Mouse (Mus musculus): ENCODE data around the gene S100a14. TPM values are rescaled to one million over a fixed set of nuclear protein-coding genes. Genes with fewer than 3 reads are reported as not detected.

Gene S100a14
- polyA plus RNA-seq, 1 experiment from 2014 or later: 7.3 TPM

DNA sequence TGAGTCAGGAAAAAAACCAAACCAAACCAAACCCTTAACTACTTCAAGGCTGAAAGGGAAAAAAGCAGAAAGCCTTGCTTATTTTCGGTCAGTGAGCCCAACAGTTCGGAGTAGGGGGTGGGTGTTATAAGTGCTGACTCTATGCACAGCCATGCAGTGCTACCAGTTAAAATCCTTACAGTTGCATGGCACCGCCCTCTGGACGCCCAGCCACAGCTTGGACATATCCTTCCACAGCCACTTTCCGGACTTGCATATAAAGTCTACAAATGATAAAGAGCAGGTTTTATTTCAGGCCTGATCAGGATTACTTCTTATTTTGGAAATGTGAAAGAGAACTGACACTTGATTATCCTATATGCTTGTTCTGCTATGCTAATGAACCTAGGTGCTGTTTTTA, 21.4 kb upstream of the S100a14 start:
- H3K36me3 ChIP-seq (ENCODE audit: control insufficient read depth, insufficient read depth): peaks cover 36% of the 10 kb centered on the region
- no peak for ATAC-seq (replicated peaks; ENCODE audit: extremely low read depth, insufficient read depth, low FRiP score)
- H3K4me2 ChIP-seq (ENCODE audit: low read depth, low read length): no peak overlapping the region
- H3K4me3 ChIP-seq (ENCODE audit: low read length): no peak overlapping the region
- H3K9me3 ChIP-seq (replicated peaks; ENCODE audit: control insufficient read depth, low read length): no peaks in the 10 kb centered on the region
- no peaks in the 10 kb centered on the region for H3K27me3 ChIP-seq (ENCODE audit: control insufficient read depth, insufficient read depth, low read length)
- H3K27ac ChIP-seq (ENCODE audit: low read length): no peak overlapping the region
- H3K9ac ChIP-seq (ENCODE audit: low read length): no peak overlapping the region
- peaks cover 14% of the 10 kb centered on the region for H3K4me1 ChIP-seq (ENCODE audit: control insufficient read depth, insufficient read depth, low read length)
- 87% methylated on average over 5 of the region's 5 CpGs for WGBS

GRCm38 (mm10) chr3:90506362-90506761, 20.3 kb upstream of the S100a14 start:
- Histone ChIP-seq H3K27me3 (ENCODE audit: control insufficient read depth, insufficient read depth, low read length) (no peaks in the 10 kb centered on the region), H3K4me3 (ENCODE audit: low read length) (no peak overlapping the region), H3K9me3 (replicated peaks; ENCODE audit: control insufficient read depth, low read length) (no peaks in the 10 kb centered on the region), H3K4me2 (ENCODE audit: low read depth, low read length) (no peak overlapping the region), H3K36me3 (ENCODE audit: control insufficient read depth, insufficient read depth) (peaks cover 35% of the 10 kb centered on the region), H3K27ac (ENCODE audit: low read length) (no peak overlapping the region), H3K4me1 (ENCODE audit: control insufficient read depth, insufficient read depth, low read length) (peaks cover 14% of the 10 kb centered on the region), H3K9ac (ENCODE audit: low read length) (no peak overlapping the region)
- ATAC-seq (replicated peaks; ENCODE audit: extremely low read depth, insufficient read depth, low FRiP score): no peak
- 62% methylated on average over 3 of the region's 3 CpGs for WGBS

DNA sequence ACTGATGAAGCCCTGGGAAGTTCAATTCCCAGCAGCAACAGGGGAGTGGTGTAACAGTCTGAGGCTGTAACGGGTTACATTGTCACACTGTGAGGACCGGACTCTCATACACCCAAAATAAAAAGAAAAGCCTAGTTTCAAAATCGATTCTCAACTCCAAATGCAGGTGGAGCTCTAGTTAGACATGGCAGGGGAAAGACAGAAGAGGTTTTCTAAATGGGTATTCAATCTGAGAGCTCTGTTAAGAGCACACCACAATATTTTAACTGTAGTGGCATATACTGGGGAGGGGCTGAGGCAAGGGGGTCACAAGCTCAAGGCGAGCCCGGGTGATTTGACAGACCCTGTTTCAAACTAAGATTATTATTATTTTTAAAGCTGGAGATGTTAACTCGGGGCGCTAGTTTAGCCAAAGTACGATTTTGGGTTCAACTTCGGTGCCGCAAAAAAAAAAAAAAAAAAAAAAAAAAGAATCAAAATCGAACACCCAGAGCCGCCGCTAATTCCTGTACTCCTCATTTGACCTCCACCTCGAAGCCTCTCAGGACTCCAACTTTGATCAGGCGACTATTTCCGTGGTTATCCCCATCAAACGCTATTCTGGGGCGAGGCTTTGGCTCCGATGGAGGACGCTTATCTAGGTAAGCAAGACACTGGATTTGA, 18.2 kb upstream of the S100a14 start:
- H3K9me3 ChIP-seq (replicated peaks; ENCODE audit: control insufficient read depth, low read length): no peaks in the 10 kb centered on the region
- H3K4me2 ChIP-seq (ENCODE audit: low read depth, low read length): peak overlapping the region; percentile 78
- 2% methylated on average over 20 of the region's 20 CpGs for WGBS
- H3K4me3 ChIP-seq (ENCODE audit: low read length): peak overlapping the region; percentile 83
- H3K27me3 ChIP-seq (ENCODE audit: control insufficient read depth, insufficient read depth, low read length): no peaks in the 10 kb centered on the region
- H3K4me1 ChIP-seq (ENCODE audit: control insufficient read depth, insufficient read depth, low read length): peaks cover 19% of the 10 kb centered on the region
- no peak for ATAC-seq (replicated peaks; ENCODE audit: extremely low read depth, insufficient read depth, low FRiP score)
- peak overlapping the region; percentile 95 for H3K27ac ChIP-seq (ENCODE audit: low read length)
- H3K9ac ChIP-seq (ENCODE audit: low read length): peak overlapping the region; percentile 96
- peaks cover 22% of the 10 kb centered on the region for H3K36me3 ChIP-seq (ENCODE audit: control insufficient read depth, insufficient read depth)

DNA sequence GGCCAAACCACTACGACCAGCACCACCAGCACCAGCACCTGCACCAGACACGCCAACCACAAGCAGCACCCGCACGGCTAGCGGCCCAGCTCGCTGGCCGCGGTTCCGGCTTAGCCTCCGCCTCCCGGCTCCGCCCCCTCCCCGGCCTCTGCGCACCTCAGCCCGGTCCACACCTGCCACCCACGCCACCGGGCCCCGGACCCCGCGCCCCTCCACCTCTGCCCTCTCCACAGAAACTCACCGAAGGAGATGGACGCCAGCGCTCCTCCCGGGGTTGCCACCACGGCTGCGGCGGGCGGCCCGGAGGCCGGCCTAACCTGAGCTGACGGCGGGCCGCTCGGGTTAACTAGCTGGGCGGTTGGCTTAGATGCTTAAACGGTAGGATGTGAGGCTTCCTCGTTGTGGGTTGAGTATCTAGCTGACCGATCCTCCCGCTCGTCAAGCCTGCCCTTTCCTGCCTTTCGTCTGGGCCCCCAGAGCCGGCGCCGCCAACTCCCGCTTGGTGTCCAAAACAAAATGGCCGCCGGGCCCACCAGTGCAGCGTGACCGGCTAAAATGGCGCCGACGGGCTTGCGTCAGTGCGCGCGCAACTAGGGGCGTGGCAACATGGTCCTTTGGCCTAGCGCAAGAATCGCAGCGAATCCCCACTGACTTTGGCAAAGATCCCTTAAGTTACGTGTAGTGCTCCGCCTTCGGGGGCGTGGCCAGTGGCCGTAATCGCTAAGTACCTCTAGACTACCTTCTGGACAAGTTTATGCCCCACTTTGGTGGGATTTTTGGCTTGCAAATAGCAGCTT, 17.5 kb upstream of the S100a14 start, which contains the start of gene Chtop:
TSS of gene Chtop (minus strand) at position 549 of the 797 bp plus-strand sequence.
- Histone ChIP-seq H3K4me2 (ENCODE audit: low read depth, low read length) (peak within 1 kb of the TSS; percentile 78), H3K36me3 (ENCODE audit: control insufficient read depth, insufficient read depth) (peaks cover 21% of the 10 kb centered on the region), H3K9me3 (replicated peaks; ENCODE audit: control insufficient read depth, low read length) (no peaks in the 10 kb centered on the region), H3K4me1 (ENCODE audit: control insufficient read depth, insufficient read depth, low read length) (peaks cover 22% of the 10 kb centered on the region), H3K9ac (ENCODE audit: low read length) (peak within 1 kb of the TSS; percentile 96), H3K4me3 (ENCODE audit: low read length) (peak within 1 kb of the TSS; percentile 83), H3K27me3 (ENCODE audit: control insufficient read depth, insufficient read depth, low read length) (no peaks in the 10 kb centered on the region), H3K27ac (ENCODE audit: low read length) (peak within 1 kb of the TSS; percentile 95)
- ATAC-seq (replicated peaks; ENCODE audit: extremely low read depth, insufficient read depth, low FRiP score): peak; percentile 88
- WGBS: under 1% methylated on average over 66 of the region's 66 CpGs

DNA sequence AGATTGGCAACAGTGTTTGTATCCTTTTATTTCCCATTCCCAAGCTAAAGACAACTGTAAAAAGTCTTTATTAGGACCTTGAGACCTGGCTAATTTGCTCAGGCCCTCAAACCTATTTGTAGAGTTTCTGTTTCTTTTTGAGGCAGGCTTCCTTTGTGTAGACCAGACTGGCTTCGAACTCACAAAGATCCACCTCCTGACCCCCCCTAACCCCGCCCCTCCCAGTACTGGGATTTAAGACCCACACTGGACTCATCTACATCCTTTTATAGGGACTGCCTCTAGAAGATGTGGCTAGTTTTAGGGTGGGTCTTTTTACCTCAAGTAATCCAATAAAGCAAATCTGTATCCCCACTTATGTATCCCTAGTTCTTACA, 16.9 kb upstream of the S100a14 start:
- no peak for ATAC-seq (replicated peaks; ENCODE audit: extremely low read depth, insufficient read depth, low FRiP score)
- H3K4me2 ChIP-seq (ENCODE audit: low read depth, low read length): peak overlapping the region; percentile 62
- H3K9me3 ChIP-seq (replicated peaks; ENCODE audit: control insufficient read depth, low read length): no peaks in the 10 kb centered on the region
- peak overlapping the region; percentile 83 for H3K4me3 ChIP-seq (ENCODE audit: low read length)
- no peak overlapping the region for H3K9ac ChIP-seq (ENCODE audit: low read length)
- H3K27me3 ChIP-seq (ENCODE audit: control insufficient read depth, insufficient read depth, low read length): no peaks in the 10 kb centered on the region
- peaks cover 21% of the 10 kb centered on the region for H3K36me3 ChIP-seq (ENCODE audit: control insufficient read depth, insufficient read depth)
- 28% methylated on average over 2 of the region's 2 CpGs for WGBS
- peaks cover 22% of the 10 kb centered on the region for H3K4me1 ChIP-seq (ENCODE audit: control insufficient read depth, insufficient read depth, low read length)
- H3K27ac ChIP-seq (ENCODE audit: low read length): peak overlapping the region; percentile 77

- Histone ChIP-seq H3K36me3 (ENCODE audit: control insufficient read depth, insufficient read depth) (peaks cover 6% of the 10 kb centered on the region), H3K27me3 (ENCODE audit: control insufficient read depth, insufficient read depth, low read length) (no peaks in the 10 kb centered on the region), H3K4me3 (ENCODE audit: low read length) (no peak overlapping the region), H3K4me2 (ENCODE audit: low read depth, low read length) (no peak overlapping the region), H3K9me3 (replicated peaks; ENCODE audit: control insufficient read depth, low read length) (no peaks in the 10 kb centered on the region), H3K27ac (ENCODE audit: low read length) (no peak overlapping the region), H3K9ac (ENCODE audit: low read length) (no peak overlapping the region), H3K4me1 (ENCODE audit: control insufficient read depth, insufficient read depth, low read length) (peaks cover 31% of the 10 kb centered on the region)
- ATAC-seq (replicated peaks; ENCODE audit: extremely low read depth, insufficient read depth, low FRiP score): no peak
- WGBS: 82% methylated on average over 5 of the region's 5 CpGs
These were observed 14.4 kb upstream of the S100a14 start for GRCm38 (mm10) chr3:90512276-90512675.

- WGBS: 64% methylated on average over 9 of the region's 9 CpGs
- peak overlapping the region; percentile 37; the same call in 1 of the 2 replicates for H3K27ac ChIP-seq (ENCODE audit: low read length)
- H3K4me2 ChIP-seq (ENCODE audit: low read depth, low read length): peak overlapping the region; percentile 89
- H3K27me3 ChIP-seq (ENCODE audit: control insufficient read depth, insufficient read depth, low read length): no peaks in the 10 kb centered on the region
- no peaks in the 10 kb centered on the region for H3K9me3 ChIP-seq (replicated peaks; ENCODE audit: control insufficient read depth, low read length)
- peak overlapping the region; percentile 73 for H3K9ac ChIP-seq (ENCODE audit: low read length)
- peak overlapping the region; percentile 64 for H3K4me3 ChIP-seq (ENCODE audit: low read length)
- peaks cover 25% of the 10 kb centered on the region for H3K4me1 ChIP-seq (ENCODE audit: control insufficient read depth, insufficient read depth, low read length)
- ATAC-seq (replicated peaks; ENCODE audit: extremely low read depth, insufficient read depth, low FRiP score): no peak
- H3K36me3 ChIP-seq (ENCODE audit: control insufficient read depth, insufficient read depth): peaks cover 6% of the 10 kb centered on the region
These were observed 13.6 kb upstream of the S100a14 start for GRCm38 (mm10) chr3:90512948-90513642.

- H3K9ac ChIP-seq (ENCODE audit: low read length): peak within 1 kb of the TSS; percentile 73
- H3K36me3 ChIP-seq (ENCODE audit: control insufficient read depth, insufficient read depth): peaks cover 6% of the 10 kb centered on the region
- no peaks in the 10 kb centered on the region for H3K27me3 ChIP-seq (ENCODE audit: control insufficient read depth, insufficient read depth, low read length)
- H3K4me2 ChIP-seq (ENCODE audit: low read depth, low read length): peak within 1 kb of the TSS; percentile 89
- H3K27ac ChIP-seq (ENCODE audit: low read length): peak within 1 kb of the TSS; percentile 87
- H3K4me3 ChIP-seq (ENCODE audit: low read length): peak within 1 kb of the TSS; percentile 64
- 3% methylated on average over 25 of the region's 25 CpGs for WGBS
- peak; percentile 74 for ATAC-seq (replicated peaks; ENCODE audit: extremely low read depth, insufficient read depth, low FRiP score)
- peaks cover 24% of the 10 kb centered on the region for H3K4me1 ChIP-seq (ENCODE audit: control insufficient read depth, insufficient read depth, low read length)
- no peaks in the 10 kb centered on the region for H3K9me3 ChIP-seq (replicated peaks; ENCODE audit: control insufficient read depth, low read length)
These were observed 12.7 kb upstream of the S100a14 start, which contains the start of the genes S100a1 and S100a13 for GRCm38 (mm10) chr3:90513796-90514590. TSS of gene S100a1 (minus strand) at chr3:90514392. TSS of gene S100a13 (plus strand) at chr3:90514435.
